Comparison of ENCODE assay signal across 31 mouse cellular contexts in the genomic region with DNA sequence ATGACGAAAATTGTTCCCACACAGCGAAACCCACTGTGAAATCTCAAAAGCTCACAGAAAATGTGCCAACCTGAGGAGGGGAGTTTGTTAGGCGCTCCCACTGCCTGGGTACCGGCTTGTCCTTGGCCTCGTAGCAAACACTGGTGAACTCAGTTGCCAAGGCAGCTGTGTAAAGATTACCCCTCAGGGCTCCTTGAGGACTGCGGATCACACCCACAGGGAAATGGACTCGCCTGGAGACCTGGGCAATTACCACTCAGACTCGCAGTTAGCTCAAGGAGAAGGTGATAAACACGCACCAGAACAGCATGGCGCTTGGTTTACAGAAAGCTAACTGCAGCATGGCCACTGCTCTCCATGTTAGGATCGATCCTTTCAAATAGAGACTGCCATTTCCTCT. TPM values are rescaled to one million over a fixed set of nuclear protein-coding genes. Genes with fewer than 3 reads are reported as not detected.
DNase-seq lines count a peak whose midpoint lies in the region; ATAC-seq and TF ChIP-seq lines count a peak whose summit lies in the region.
"Had no signal": no experiment of that assay in that cellular context is flagged by ENCODE, and none has a peak within 500 bp of the region (broad histone marks: within the 10 kb centered on the region; RNA-seq: fewer than 3 reads in every experiment).

No protein-coding gene starts in this region.

- no peak overlapping the region for H3K4me3 ChIP-seq in forebrain, postnatal 0 days (ENCODE audit: low read depth, low read length)
- H3K4me3 ChIP-seq in forebrain, embryonic 11.5 days (ENCODE audit: low read depth, low read length) = no peak overlapping the region
- H3K4me3 ChIP-seq in testis, adult 2 months (ENCODE audit: control insufficient read depth, low read depth, low read length) = peak overlapping the region; percentile 54
- H3K4me3 ChIP-seq: forebrain, embryonic 13.5 days; heart, adult 2 months; heart, embryonic 15.5 days; left cerebral cortex, adult 2 months; limb, embryonic 15.5 days; midbrain, embryonic 10.5 days; myocyte; neural tube, embryonic 13.5 days had no signal

- ATAC-seq in forebrain, postnatal 0 days = peak; percentile 63; the same call in 1 of the 2 replicates
- ATAC-seq in forebrain, embryonic 11.5 days (replicated peaks; ENCODE audit: low FRiP score) = no peak
- no peak for ATAC-seq in granulocyte monocyte progenitor cell, adult 5-6 weeks (replicated peaks; ENCODE audit: poor library complexity, severe bottlenecking)
- ATAC-seq: forebrain, embryonic 13.5 days; lung, postnatal 0 days; midbrain, embryonic 16.5 days had no signal

- no peak overlapping the region for H3K9ac ChIP-seq in forebrain, postnatal 0 days
- H3K9ac ChIP-seq in forebrain, embryonic 11.5 days (ENCODE audit: low read length) = no peak overlapping the region
- H3K9ac ChIP-seq: forebrain, embryonic 13.5 days; heart, embryonic 15.5 days; hindbrain, embryonic 14.5 days; limb, embryonic 15.5 days; neural tube, embryonic 13.5 days had no signal

- TF ChIP-seq POLR2A in testis, adult 2 months (IDR thresholded peaks at IDR 0.05; ENCODE audit: control insufficient read depth, low read depth, low read length) = no peak
- no peak for TF ChIP-seq POLR2A in brain, embryonic 14.5 days (IDR thresholded peaks at IDR 0.05; ENCODE audit: borderline replicate concordance, extremely low read depth, insufficient read depth, insufficient read length, poor library complexity, severe bottlenecking)

- H3K4me2 ChIP-seq in forebrain, postnatal 0 days (ENCODE audit: low read depth) = no peak overlapping the region
- H3K4me2 ChIP-seq in forebrain, embryonic 11.5 days (ENCODE audit: low read depth, low read length, severe bottlenecking) = no peak overlapping the region
- H3K4me2 ChIP-seq: forebrain, embryonic 13.5 days; heart, embryonic 15.5 days; hindbrain, embryonic 14.5 days; limb, embryonic 15.5 days; neural tube, embryonic 13.5 days had no signal

- no peak overlapping the region for H3K27ac ChIP-seq in forebrain, postnatal 0 days (ENCODE audit: low read depth, low read length)
- H3K27ac ChIP-seq in forebrain, embryonic 11.5 days (ENCODE audit: low read depth, low read length) = no peak overlapping the region
- H3K27ac ChIP-seq in testis, adult 2 months (ENCODE audit: control insufficient read depth, insufficient read depth, low read depth, low read length) = no peak overlapping the region
- H3K27ac ChIP-seq: forebrain, embryonic 13.5 days; heart, adult 2 months; heart, embryonic 15.5 days; hindbrain, embryonic 14.5 days; left cerebral cortex, adult 2 months; limb, embryonic 15.5 days; midbrain, embryonic 10.5 days; neural tube, embryonic 13.5 days had no signal

- no peaks in the 10 kb centered on the region for H3K4me1 ChIP-seq in forebrain, postnatal 0 days (ENCODE audit: insufficient read depth)
- H3K4me1 ChIP-seq in forebrain, embryonic 11.5 days (replicated peaks; ENCODE audit: control insufficient read depth, insufficient read depth, low read length) = no peaks in the 10 kb centered on the region
- no peaks in the 10 kb centered on the region for H3K4me1 ChIP-seq in testis, adult 2 months (ENCODE audit: control insufficient read depth, insufficient read depth, low read length)
- H3K4me1 ChIP-seq: heart, embryonic 15.5 days; limb, embryonic 15.5 days had no signal

- no peaks in the 10 kb centered on the region for H3K9me3 ChIP-seq in forebrain, postnatal 0 days (ENCODE audit: low read length)
- H3K9me3 ChIP-seq in forebrain, embryonic 11.5 days (ENCODE audit: control insufficient read depth, low read length) = no peaks in the 10 kb centered on the region
- H3K9me3 ChIP-seq: forebrain, embryonic 13.5 days; heart, embryonic 15.5 days; limb, embryonic 15.5 days; midbrain, embryonic 10.5 days; neural tube, embryonic 13.5 days had no signal

- no peak for TF ChIP-seq CTCF in forebrain, postnatal 0 days (IDR thresholded peaks at IDR 0.05; ENCODE audit: low read depth)
- no peak for TF ChIP-seq CTCF in testis, adult 2 months (IDR thresholded peaks at IDR 0.05; ENCODE audit: control insufficient read depth, insufficient read depth, insufficient replicate concordance, low read depth, low read length)
- no peak for TF ChIP-seq CTCF in brain, embryonic 14.5 days (IDR thresholded peaks at IDR 0.05; ENCODE audit: borderline replicate concordance, extremely low read depth, insufficient read depth, insufficient read length)

- peak; percentile 39 for DNase-seq in forebrain, postnatal 0 days
- DNase-seq in forebrain, embryonic 11.5 days (ENCODE audit: low spot score) = no peak
- DNase-seq in testis, postnatal 10 days (ENCODE audit: low spot score) = no peak
- peak; percentile 45 for DNase-seq in brain, embryonic 14.5 days (ENCODE audit: low read depth)
- DNase-seq in layer of hippocampus, adult 8-10 months (ENCODE audit: low spot score in 2 of 2) = no peak
- DNase-seq: B cell, adult 2 months; cerebellum, adult 2 months; cerebellum, postnatal 36 days; embryo, embryonic 11 days; gastrocnemius, postnatal 14 days; heart, adult 2 months; heart, postnatal 36 days; kidney, postnatal 36 days; left cerebral cortex, postnatal 4 days; retina, postnatal 1 day; right cerebral cortex, postnatal 25 days; thymus, adult 18-20 months; thymus, postnatal 36 days had no signal

- no peaks in the 10 kb centered on the region; the same call in 1 of the 2 replicates for H3K27me3 ChIP-seq in forebrain, postnatal 0 days (ENCODE audit: insufficient read depth, low read length)
- no peaks in the 10 kb centered on the region for H3K27me3 ChIP-seq in forebrain, embryonic 11.5 days (ENCODE audit: control insufficient read depth, insufficient read depth, low read length)
- no peaks in the 10 kb centered on the region for H3K27me3 ChIP-seq in testis, adult 2 months (ENCODE audit: control insufficient read depth, insufficient read depth, low read length)
- H3K27me3 ChIP-seq: forebrain, embryonic 13.5 days; heart, embryonic 15.5 days; limb, embryonic 15.5 days; neural tube, embryonic 13.5 days had no signal

- 50% methylated on average over 11 of the region's 11 CpGs for WGBS in forebrain, postnatal 0 days
- 80% methylated on average over 11 of the region's 11 CpGs for WGBS in forebrain, embryonic 11.5 days

- no peaks in the 10 kb centered on the region for H3K36me3 ChIP-seq in forebrain, postnatal 0 days (ENCODE audit: insufficient read depth)
- no peaks in the 10 kb centered on the region for H3K36me3 ChIP-seq in forebrain, embryonic 11.5 days (ENCODE audit: control insufficient read depth, insufficient read depth, low read length)
- H3K36me3 ChIP-seq in testis, adult 2 months (ENCODE audit: control insufficient read depth, insufficient read depth, low read length) = no peaks in the 10 kb centered on the region
- H3K36me3 ChIP-seq: heart, embryonic 15.5 days; limb, embryonic 15.5 days; midbrain, embryonic 10.5 days; neural tube, embryonic 13.5 days had no signal

RNA-seq across cellular contexts. Expression of a gene that starts 8.0 kb away (rescaled TPM):
- 3.1 and 4.6 TPM in 2 replicates for total RNA-seq in forebrain, postnatal 0 days (2014; rRNA removed)
- 5.5 and 5.7 TPM in 2 replicates for polyA plus RNA-seq in forebrain, postnatal 0 days (2015; fragmentation: Nextera tagmentation; extraction: Ambion mirVana)
- 1.1 and 1.9 TPM in 2 replicates for polyA plus RNA-seq in forebrain, embryonic 11.5 days (2014; fragmentation: Nextera tagmentation; extraction: Ambion mirVana)
- polyA plus RNA-seq in testis, adult 2 months (2012; rRNA removed) = 3.3 and 6.7 TPM in 2 replicates
- 0.34 and 0.81 TPM in 2 replicates for polyA plus RNA-seq in brain, embryonic 14.5 days (2012; rRNA removed)
- total RNA-seq in layer of hippocampus, adult 8-10 months (2022) = 1 to 10 TPM; 1.5 to 2.9 (median 2.6) TPM
- total RNA-seq in granulocyte monocyte progenitor cell, adult 5-6 weeks (2014; fragmentation: Nextera tagmentation) = not detected in 2 replicates
- not detected in 2 replicates for total RNA-seq in granulocyte monocyte progenitor cell, adult 5-6 weeks (2017)
- total RNA-seq: CH12.LX had no signal
- polyA plus RNA-seq: forebrain, embryonic 13.5 days had no signal

Comparison
In these comparisons a context has a peak if more than half of its experiments do, and no peak if none do; other contexts are left out.
1. DNase-seq: peak in forebrain, postnatal 0 days (single experiment) and brain, embryonic 14.5 days (single experiment); none in forebrain, embryonic 11.5 days (single experiment), testis, postnatal 10 days (single experiment) and layer of hippocampus, adult 8-10 months (0 of 2).